Mouse (Mus musculus) R1 (cell line): ENCODE measurements at regions not wholly inside any gene's neighbourhood (a gene's known extent, or its start where the extent isn't known, plus 50 kb on each side); places are given as distances from the start of the nearest gene placed in this dataset.

Source experiments
- DNase-seq: peaks from one replicate; pipeline ENCODE4 v3.0.0-alpha.2; 2018; ENCODE audit warnings: low read depth, low spot score

GRCm38 (mm10) chr3:31508471-31508870 lies 198.3 kb upstream of the Slc7a14 start:
- DNase-seq = no peak

GRCm38 (mm10) chr3:31499201-31499968 lies 189.2 kb upstream of the Slc7a14 start:
- DNase-seq = no peak

GRCm38 (mm10) chr3:31495287-31495686 lies 185.1 kb upstream of the Slc7a14 start:
- DNase-seq = no peak

GRCm38 (mm10) chr3:31494706-31495105 lies 184.5 kb upstream of the Slc7a14 start:
- DNase-seq = no peak

- peak; percentile 65 for DNase-seq
Measured at GRCm38 (mm10) chr3:31491736-31492135, 181.6 kb upstream of the Slc7a14 start.

- no peak for DNase-seq
Measured at GRCm38 (mm10) chr3:31487596-31487995, 177.4 kb upstream of the Slc7a14 start.

GRCm38 (mm10) chr3:31481964-31482363 lies 171.8 kb upstream of the Slc7a14 start:
- DNase-seq = no peak

GRCm38 (mm10) chr3:31467882-31468281 lies 157.7 kb upstream of the Slc7a14 start:
- no peak for DNase-seq

GRCm38 (mm10) chr3:31464260-31464659 lies 154.1 kb upstream of the Slc7a14 start:
- no peak for DNase-seq

- peak; percentile 61 for DNase-seq
Measured at GRCm38 (mm10) chr3:31459456-31459855, 149.3 kb upstream of the Slc7a14 start.

- no peak for DNase-seq
Measured at GRCm38 (mm10) chr3:31457938-31458337, 147.8 kb upstream of the Slc7a14 start.

- no peak for DNase-seq
Measured at GRCm38 (mm10) chr3:31455031-31455430, 144.9 kb upstream of the Slc7a14 start.

GRCm38 (mm10) chr3:31444861-31445260 lies 134.7 kb upstream of the Slc7a14 start:
- no peak for DNase-seq

- DNase-seq = no peak
Measured at GRCm38 (mm10) chr3:31444311-31444710, 134.1 kb upstream of the Slc7a14 start.

- no peak for DNase-seq
Measured at GRCm38 (mm10) chr3:31443894-31444293, 133.7 kb upstream of the Slc7a14 start.

- DNase-seq = no peak
Measured at GRCm38 (mm10) chr3:31440282-31440681, 130.1 kb upstream of the Slc7a14 start.

- no peak for DNase-seq
Measured at GRCm38 (mm10) chr3:31437970-31438369, 127.8 kb upstream of the Slc7a14 start.

GRCm38 (mm10) chr3:31435204-31435963 lies 125.2 kb upstream of the Slc7a14 start:
- no peak for DNase-seq

GRCm38 (mm10) chr3:31433201-31433600 lies 123.0 kb upstream of the Slc7a14 start:
- no peak for DNase-seq

GRCm38 (mm10) chr3:31423517-31423916 lies 113.3 kb upstream of the Slc7a14 start:
- DNase-seq = no peak

- DNase-seq = no peak
Measured at GRCm38 (mm10) chr3:31408802-31409201, 98.6 kb upstream of the Slc7a14 start.

- DNase-seq = peak; percentile 77
Measured at GRCm38 (mm10) chr3:31405880-31406279, 95.7 kb upstream of the Slc7a14 start.

GRCm38 (mm10) chr3:31399136-31399535 lies 89.0 kb upstream of the Slc7a14 start:
- peak; percentile 48 for DNase-seq
